Mouse (Mus musculus) T-helper 1 cell (primary cell): ENCODE measurements around the gene Tma7.

Experiments used
- in situ Hi-C: fragments of 300-600 bp; cut with MboI, MseI; formaldehyde crosslinking; loops from one replicate; pipeline ENCODE4 v1.15.1; 2025; ENCODE audit warnings: high pct_unique_total_duplicates

Gene Tma7

GRCm38 (mm10) chr9:109051011-109051501 lies 31.3 kb downstream of the Tma7 start:
- in situ Hi-C loops: loop anchor here (25.0 kb wide), 2 partner anchors 714 to 1714 kb away; partner anchors contain the start of genes 6430571L13Rik, Gpx1, Hemk1 and Usp4

- in situ Hi-C loops: loop anchor here (25.0 kb wide), 2 partner anchors 713 to 1713 kb away; partner anchors contain the start of genes 6430571L13Rik, Gpx1, Hemk1 and Usp4
Observed at GRCm38 (mm10) chr9:109050674-109050997, 31.8 kb downstream of the Tma7 start.

- in situ Hi-C loops: loop anchor here (25.0 kb wide), 2 partner anchors 713 to 1713 kb away; partner anchors contain the start of genes 6430571L13Rik, Gpx1, Hemk1 and Usp4
Observed at GRCm38 (mm10) chr9:109049996-109050673, 32.3 kb downstream of the Tma7 start.

GRCm38 (mm10) chr9:109049316-109049715 lies 33.1 kb downstream of the Tma7 start:
- in situ Hi-C loops: no loop called here

- in situ Hi-C loops: no loop called here
Observed at GRCm38 (mm10) chr9:109046306-109046705, 36.1 kb downstream of the Tma7 start.

- in situ Hi-C loops: no loop called here
Observed at GRCm38 (mm10) chr9:109041351-109041750, 41.0 kb downstream of the Tma7 start.

GRCm38 (mm10) chr9:109040906-109041305 lies 41.5 kb downstream of the Tma7 start:
- in situ Hi-C loops: no loop called here

GRCm38 (mm10) chr9:109040216-109040615 lies 42.2 kb downstream of the Tma7 start:
- in situ Hi-C loops: no loop called here

- in situ Hi-C loops: no loop called here
Observed at GRCm38 (mm10) chr9:109039681-109040080, 42.7 kb downstream of the Tma7 start.

GRCm38 (mm10) chr9:109038901-109039364 lies 43.5 kb downstream of the Tma7 start:
- in situ Hi-C loops: no loop called here

GRCm38 (mm10) chr9:109038086-109038895 lies 44.1 kb downstream of the Tma7 start, which contains the start of gene Shisa5:
Shisa5 (plus strand) TSS chr9:109038565.
- in situ Hi-C loops: no loop called here

GRCm38 (mm10) chr9:109032435-109032834 lies 50.0 kb downstream of the Tma7 start:
- in situ Hi-C loops: no loop called here

- in situ Hi-C loops: no loop called here
Observed at GRCm38 (mm10) chr9:109031686-109032085, 50.7 kb downstream of the Tma7 start.

GRCm38 (mm10) chr9:109031001-109031400 lies 51.4 kb downstream of the Tma7 start:
- in situ Hi-C loops: no loop called here

- in situ Hi-C loops: no loop called here
Observed at GRCm38 (mm10) chr9:109030312-109030711, 52.1 kb downstream of the Tma7 start.

GRCm38 (mm10) chr9:109028919-109029318 lies 53.5 kb downstream of the Tma7 start:
- in situ Hi-C loops: no loop called here

- in situ Hi-C loops: no loop called here
Observed at GRCm38 (mm10) chr9:109028421-109028820, 54.0 kb downstream of the Tma7 start.

- in situ Hi-C loops: no loop called here
Observed at GRCm38 (mm10) chr9:109027521-109027920, 54.9 kb downstream of the Tma7 start.
